Mouse (Mus musculus) erythroblast, embryonic 14.5 days (primary cell): ENCODE measurements at regions not wholly inside any gene's neighbourhood (a gene's known extent, or its start where the extent isn't known, plus 50 kb on each side); places are given as distances from the start of the nearest gene placed in this dataset.

ENCODE experiments used
- GATA1 ChIP-seq: IDR thresholded peaks from 2 replicates; pipeline ENCODE4 v1.6.1; 2012; ENCODE audit warnings: low read length, inconsistent platforms, mixed read lengths
- TAL1 ChIP-seq: IDR thresholded peaks from 3 replicates; pipeline ENCODE4 v1.6.1; 2012; ENCODE audit warnings: low read length, inconsistent platforms, mixed read lengths

DNA sequence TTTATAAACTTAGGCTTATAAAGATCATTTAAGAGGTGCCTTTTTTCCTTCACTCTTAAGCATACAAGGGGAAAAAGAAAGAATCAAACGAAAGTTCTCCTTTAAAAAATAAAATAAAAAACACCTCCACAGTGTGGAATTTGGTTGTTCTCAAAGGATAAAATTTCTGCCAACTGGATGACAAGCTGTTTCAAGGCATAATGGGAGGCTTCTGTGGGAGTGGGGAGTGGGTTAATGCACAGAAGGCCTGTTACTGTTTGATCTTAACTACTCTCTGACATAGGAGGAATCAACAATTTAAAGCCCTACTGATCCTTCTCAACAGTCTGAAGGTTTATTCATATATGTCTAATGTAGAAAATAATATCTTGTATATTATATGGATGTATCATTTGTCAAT is 99.2 kb upstream of the Usp25 start:
- TF ChIP-seq GATA1: no peak
- no peak for TF ChIP-seq TAL1
